Mouse (Mus musculus): ENCODE data around the gene Tbc1d9b. TPM values are rescaled to one million over a fixed set of nuclear protein-coding genes. Genes with fewer than 3 reads are reported as not detected.

Tbc1d9b gene
- polyA plus RNA-seq, 1 experiment from 2014 or later = 44.9 TPM

- Histone ChIP-seq H3K4me1 (no peaks in the 10 kb centered on the region), H3K4me2 (replicated peaks) (no peak overlapping the region), H3K4me3 (no peak overlapping the region), H3K36me3 (peaks cover 14% of the 10 kb centered on the region), H3K27ac (no peak overlapping the region), H3K27me3 (no peaks in the 10 kb centered on the region), H3K9ac (no peak overlapping the region), H3K9me3 (no peaks in the 10 kb centered on the region)
- WGBS = 88% methylated on average over 3 of the region's 3 CpGs
- ATAC-seq (ENCODE audit: low FRiP score, low read depth) = no peak
These were observed 53.6 kb downstream of the Tbc1d9b start for GRCm38 (mm10) chr11:50184788-50185187.

GRCm38 (mm10) chr11:50188682-50189081 lies 57.5 kb downstream of the Tbc1d9b start:
- no peak overlapping the region for H3K4me3 ChIP-seq
- ATAC-seq (ENCODE audit: low FRiP score, low read depth) = no peak
- no peak overlapping the region for H3K27ac ChIP-seq
- H3K27me3 ChIP-seq = no peaks in the 10 kb centered on the region
- H3K4me1 ChIP-seq = no peaks in the 10 kb centered on the region
- peaks cover 6% of the 10 kb centered on the region for H3K36me3 ChIP-seq
- H3K9me3 ChIP-seq = no peaks in the 10 kb centered on the region
- no peak overlapping the region for H3K9ac ChIP-seq
- H3K4me2 ChIP-seq (replicated peaks) = no peak overlapping the region
- WGBS = 79% methylated on average over 7 of the region's 7 CpGs

GRCm38 (mm10) chr11:50190362-50190761 lies 59.2 kb downstream of the Tbc1d9b start:
- WGBS = 82% methylated on average over 4 of the region's 4 CpGs
- H3K27me3 ChIP-seq = no peaks in the 10 kb centered on the region
- no peak overlapping the region for H3K27ac ChIP-seq
- no peak overlapping the region for H3K4me3 ChIP-seq
- H3K4me1 ChIP-seq = no peaks in the 10 kb centered on the region
- H3K4me2 ChIP-seq (replicated peaks) = no peak overlapping the region
- ATAC-seq (ENCODE audit: low FRiP score, low read depth) = no peak
- H3K9ac ChIP-seq = no peak overlapping the region
- no peaks in the 10 kb centered on the region for H3K9me3 ChIP-seq
- H3K36me3 ChIP-seq = peaks cover 11% of the 10 kb centered on the region

- Histone ChIP-seq H3K9ac (no peak overlapping the region), H3K27ac (no peak overlapping the region), H3K27me3 (no peaks in the 10 kb centered on the region), H3K4me1 (no peaks in the 10 kb centered on the region), H3K9me3 (no peaks in the 10 kb centered on the region), H3K4me2 (replicated peaks) (no peak overlapping the region), H3K4me3 (no peak overlapping the region), H3K36me3 (peaks cover 25% of the 10 kb centered on the region)
- ATAC-seq (ENCODE audit: low FRiP score, low read depth) = no peak
- 85% methylated on average over 3 of the region's 3 CpGs for WGBS
These were observed 61.1 kb downstream of the Tbc1d9b start for GRCm38 (mm10) chr11:50192278-50192677.

GRCm38 (mm10) chr11:50194070-50194469 lies 62.9 kb downstream of the Tbc1d9b start:
- 63% methylated on average over 7 of the region's 7 CpGs for WGBS
- H3K36me3 ChIP-seq = peaks cover 37% of the 10 kb centered on the region
- no peak for ATAC-seq (ENCODE audit: low FRiP score, low read depth)

GRCm38 (mm10) chr11:50194793-50195192 lies 63.6 kb downstream of the Tbc1d9b start:
- Histone ChIP-seq H3K9ac (no peak overlapping the region), H3K36me3 (peaks cover 45% of the 10 kb centered on the region), H3K4me2 (replicated peaks) (no peak overlapping the region), H3K4me1 (no peaks in the 10 kb centered on the region), H3K4me3 (no peak overlapping the region), H3K27me3 (no peaks in the 10 kb centered on the region), H3K9me3 (no peaks in the 10 kb centered on the region), H3K27ac (no peak overlapping the region)
- ATAC-seq (ENCODE audit: low FRiP score, low read depth) = no peak
- 82% methylated on average over 4 of the region's 4 CpGs for WGBS

More at GRCm38 (mm10) chr11:50194070-50194469, 62.9 kb downstream of the Tbc1d9b start:
- no peaks in the 10 kb centered on the region for H3K4me1 ChIP-seq
- H3K9ac ChIP-seq = no peak overlapping the region
- no peak overlapping the region for H3K4me3 ChIP-seq
- H3K27ac ChIP-seq = no peak overlapping the region
- no peaks in the 10 kb centered on the region for H3K27me3 ChIP-seq
- no peak overlapping the region for H3K4me2 ChIP-seq (replicated peaks)
- no peaks in the 10 kb centered on the region for H3K9me3 ChIP-seq

GRCm38 (mm10) chr11:50197500-50197899 lies 66.3 kb downstream of the Tbc1d9b start:
- no peak overlapping the region for H3K4me3 ChIP-seq
- no peak overlapping the region for H3K4me2 ChIP-seq (replicated peaks)
- peaks cover 69% of the 10 kb centered on the region for H3K36me3 ChIP-seq
- no peaks in the 10 kb centered on the region for H3K9me3 ChIP-seq
- WGBS = 86% methylated on average over 4 of the region's 4 CpGs
- no peak overlapping the region for H3K9ac ChIP-seq
- no peaks in the 10 kb centered on the region for H3K27me3 ChIP-seq
- ATAC-seq (ENCODE audit: low FRiP score, low read depth) = no peak
- no peak overlapping the region for H3K27ac ChIP-seq
- H3K4me1 ChIP-seq = no peaks in the 10 kb centered on the region

GRCm38 (mm10) chr11:50198219-50198846 lies 67.1 kb downstream of the Tbc1d9b start:
- Histone ChIP-seq H3K4me3 (no peak overlapping the region), H3K27me3 (no peaks in the 10 kb centered on the region), H3K9ac (no peak overlapping the region), H3K9me3 (no peaks in the 10 kb centered on the region), H3K27ac (no peak overlapping the region), H3K36me3 (peaks cover 77% of the 10 kb centered on the region), H3K4me2 (replicated peaks) (no peak overlapping the region), H3K4me1 (no peaks in the 10 kb centered on the region)
- 80% methylated on average over 4 of the region's 5 CpGs for WGBS
- no peak for ATAC-seq (ENCODE audit: low FRiP score, low read depth)

GRCm38 (mm10) chr11:50198916-50199315 lies 67.7 kb downstream of the Tbc1d9b start:
- ATAC-seq (ENCODE audit: low FRiP score, low read depth) = no peak
- no peak overlapping the region for H3K9ac ChIP-seq
- H3K9me3 ChIP-seq = no peaks in the 10 kb centered on the region
- no peak overlapping the region for H3K4me2 ChIP-seq (replicated peaks)
- no peak overlapping the region for H3K27ac ChIP-seq
- H3K36me3 ChIP-seq = peaks cover 82% of the 10 kb centered on the region
- 91% methylated on average over 2 of the region's 2 CpGs for WGBS
- H3K4me1 ChIP-seq = no peaks in the 10 kb centered on the region
- no peaks in the 10 kb centered on the region for H3K27me3 ChIP-seq
- no peak overlapping the region for H3K4me3 ChIP-seq

GRCm38 (mm10) chr11:50200613-50201012 lies 69.4 kb downstream of the Tbc1d9b start:
- Histone ChIP-seq H3K27ac (no peak overlapping the region; the same call in 1 of the 2 replicates), H3K9ac (no peak overlapping the region), H3K9me3 (no peaks in the 10 kb centered on the region), H3K4me2 (replicated peaks) (no peak overlapping the region), H3K36me3 (peaks cover 94% of the 10 kb centered on the region), H3K27me3 (no peaks in the 10 kb centered on the region), H3K4me1 (no peaks in the 10 kb centered on the region), H3K4me3 (no peak overlapping the region)
- ATAC-seq (ENCODE audit: low FRiP score, low read depth) = no peak
- WGBS = 90% methylated on average over 8 of the region's 8 CpGs

GRCm38 (mm10) chr11:50201590-50201989 lies 70.4 kb downstream of the Tbc1d9b start:
- no peak for ATAC-seq (ENCODE audit: low FRiP score, low read depth)
- no peak overlapping the region for H3K27ac ChIP-seq
- no peak overlapping the region for H3K4me2 ChIP-seq (replicated peaks)
- peaks cover 96% of the 10 kb centered on the region for H3K36me3 ChIP-seq
- H3K4me3 ChIP-seq = no peak overlapping the region
- no peak overlapping the region for H3K9ac ChIP-seq
- WGBS = 90% methylated on average over 3 of the region's 3 CpGs
- no peaks in the 10 kb centered on the region for H3K27me3 ChIP-seq
- no peaks in the 10 kb centered on the region for H3K9me3 ChIP-seq
- no peaks in the 10 kb centered on the region for H3K4me1 ChIP-seq

- no peak overlapping the region for H3K4me3 ChIP-seq
- H3K9me3 ChIP-seq = no peaks in the 10 kb centered on the region
- no peak overlapping the region for H3K4me2 ChIP-seq (replicated peaks)
- peaks cover 96% of the 10 kb centered on the region for H3K36me3 ChIP-seq
- H3K9ac ChIP-seq = no peak overlapping the region
- H3K4me1 ChIP-seq = no peaks in the 10 kb centered on the region
- no peaks in the 10 kb centered on the region for H3K27me3 ChIP-seq
- 88% methylated on average over 9 of the region's 9 CpGs for WGBS
- H3K27ac ChIP-seq = no peak overlapping the region
- no peak for ATAC-seq (ENCODE audit: low FRiP score, low read depth)
These were observed 72.2 kb downstream of the Tbc1d9b start for GRCm38 (mm10) chr11:50203302-50203827.

- no peaks in the 10 kb centered on the region for H3K9me3 ChIP-seq
- H3K4me2 ChIP-seq (replicated peaks) = no peak overlapping the region
- no peak for ATAC-seq (ENCODE audit: low FRiP score, low read depth)
- H3K4me3 ChIP-seq = no peak overlapping the region
- no peaks in the 10 kb centered on the region for H3K27me3 ChIP-seq
- peaks cover 8% of the 10 kb centered on the region for H3K4me1 ChIP-seq
- H3K36me3 ChIP-seq = peaks cover 77% of the 10 kb centered on the region
- 91% methylated on average over 3 of the region's 3 CpGs for WGBS
- no peak overlapping the region for H3K9ac ChIP-seq
- no peak overlapping the region for H3K27ac ChIP-seq
These were observed 74.2 kb downstream of the Tbc1d9b start for GRCm38 (mm10) chr11:50205434-50205833.
